Mouse (Mus musculus) erythroblast, embryonic 14.5 days (primary cell): ENCODE data around the gene Slc25a22. TPM values are rescaled to one million over a fixed set of nuclear protein-coding genes. Genes with fewer than 3 reads are reported as not detected.
A peak's percentile ranks its signal among the peaks of the same experiment; 100 is the strongest.

Experiments
- H3K27me3 ChIP-seq: 2 replicates; pipeline ENCODE4 v1.6.1; 2012; ENCODE audit warnings: inconsistent platforms; ENCODE audit not compliant: control insufficient read depth
- H3K36me3 ChIP-seq: 2 replicates; pipeline ENCODE4 v1.6.1; 2012; ENCODE audit warnings: mild to moderate bottlenecking, inconsistent platforms; ENCODE audit not compliant: control insufficient read depth
- H3K4me1 ChIP-seq: 2 replicates; pipeline ENCODE4 v1.6.1; 2012; ENCODE audit warnings: inconsistent platforms; ENCODE audit not compliant: control insufficient read depth
- H3K4me3 ChIP-seq: replicated peaks from 2 replicates; pipeline ENCODE3; 2012; ENCODE audit warnings: moderate library complexity, mild to moderate bottlenecking, inconsistent platforms
- H3K9me3 ChIP-seq: 2 replicates; pipeline ENCODE4 v1.6.1; 2012; ENCODE audit warnings: low read length, inconsistent platforms, mixed read lengths; ENCODE audit not compliant: control insufficient read depth
- GATA1 ChIP-seq: IDR thresholded peaks from 2 replicates; pipeline ENCODE4 v1.6.1; 2012; ENCODE audit warnings: low read length, inconsistent platforms, mixed read lengths
- TAL1 ChIP-seq: IDR thresholded peaks from 3 replicates; pipeline ENCODE4 v1.6.1; 2012; ENCODE audit warnings: low read length, inconsistent platforms, mixed read lengths
- polyA plus RNA-seq: library from polyadenylated mRNA; stranded (reverse); fragments of >175 nt; gene quantifications from 2 replicates; pipeline ENCODE4 v1.2.3, GENCODE M21; 2012

Gene Slc25a22
- polyA plus RNA-seq, 1 experiment = 0.70 TPM

- peaks cover 77% of the 10 kb centered on the region for H3K27me3 ChIP-seq
- peaks cover 16% of the 10 kb centered on the region; the same call in 1 of the 2 replicates for H3K9me3 ChIP-seq
- H3K4me1 ChIP-seq = peaks cover 28% of the 10 kb centered on the region
- peaks cover 16% of the 10 kb centered on the region for H3K36me3 ChIP-seq
- H3K4me3 ChIP-seq = peak overlapping the region; percentile 5
- no peak for TF ChIP-seq TAL1
- TF ChIP-seq GATA1 = no peak
These were observed 24.0 kb upstream of the Slc25a22 start for GRCm38 (mm10) chr7:141461521-141462332.

- no peak for TF ChIP-seq TAL1
- no peak for TF ChIP-seq GATA1
- Histone ChIP-seq H3K27me3 (peaks cover 65% of the 10 kb centered on the region), H3K4me3 (peak within 1 kb of the TSS; percentile 5), H3K4me1 (peaks cover 34% of the 10 kb centered on the region), H3K9me3 (peaks cover 16% of the 10 kb centered on the region; the same call in 1 of the 2 replicates), H3K36me3 (peaks cover 16% of the 10 kb centered on the region)
These were observed 22.9 kb upstream of the Slc25a22 start, which contains the start of gene Cracr2b for GRCm38 (mm10) chr7:141460391-141461113. Gene Cracr2b (plus strand): TSS chr7:141461094.

- peaks cover 60% of the 10 kb centered on the region for H3K27me3 ChIP-seq
- H3K9me3 ChIP-seq = peaks cover 15% of the 10 kb centered on the region; the same call in 1 of the 2 replicates
- TF ChIP-seq TAL1 = no peak
- no peak for TF ChIP-seq GATA1
- H3K4me1 ChIP-seq = peaks cover 35% of the 10 kb centered on the region
- no peak overlapping the region for H3K4me3 ChIP-seq
- peaks cover 16% of the 10 kb centered on the region for H3K36me3 ChIP-seq
These were observed 22.3 kb upstream of the Slc25a22 start for GRCm38 (mm10) chr7:141460001-141460390.

- no peak for TF ChIP-seq TAL1
- TF ChIP-seq GATA1 = no peak
- Histone ChIP-seq H3K27me3 (peaks cover 53% of the 10 kb centered on the region), H3K36me3 (peaks cover 16% of the 10 kb centered on the region), H3K9me3 (peaks cover 8% of the 10 kb centered on the region; the same call in 1 of the 2 replicates), H3K4me1 (peaks cover 36% of the 10 kb centered on the region), H3K4me3 (no peak overlapping the region)
These were observed 21.6 kb upstream of the Slc25a22 start for GRCm38 (mm10) chr7:141459301-141459711.

GRCm38 (mm10) chr7:141458661-141459060 is 21.0 kb upstream of the Slc25a22 start:
- Histone ChIP-seq H3K27me3 (peaks cover 46% of the 10 kb centered on the region), H3K36me3 (peaks cover 16% of the 10 kb centered on the region), H3K9me3 (peaks cover 7% of the 10 kb centered on the region; the same call in 1 of the 2 replicates), H3K4me1 (peaks cover 38% of the 10 kb centered on the region), H3K4me3 (no peak overlapping the region)
- TF ChIP-seq TAL1 (no peak), GATA1 (no peak)

- TF ChIP-seq GATA1 (no peak), TAL1 (no peak)
- Histone ChIP-seq H3K27me3 (peaks cover 41% of the 10 kb centered on the region), H3K36me3 (peaks cover 19% of the 10 kb centered on the region), H3K4me1 (peaks cover 40% of the 10 kb centered on the region), H3K9me3 (peaks cover 7% of the 10 kb centered on the region; the same call in 1 of the 2 replicates), H3K4me3 (no peak overlapping the region)
These were observed 20.4 kb upstream of the Slc25a22 start for GRCm38 (mm10) chr7:141457986-141458660.

GRCm38 (mm10) chr7:141457236-141457635 is 19.5 kb upstream of the Slc25a22 start:
- H3K9me3 ChIP-seq = peaks cover 6% of the 10 kb centered on the region; the same call in 1 of the 2 replicates
- TF ChIP-seq GATA1 (no peak), TAL1 (no peak)
- H3K27me3 ChIP-seq = peaks cover 32% of the 10 kb centered on the region
- H3K4me3 ChIP-seq = no peak overlapping the region
- H3K4me1 ChIP-seq = peaks cover 41% of the 10 kb centered on the region
- H3K36me3 ChIP-seq = peaks cover 21% of the 10 kb centered on the region

- H3K4me3 ChIP-seq = peak overlapping the region; percentile 72
These were observed 19.0 kb upstream of the Slc25a22 start for GRCm38 (mm10) chr7:141456739-141457138.

More at GRCm38 (mm10) chr7:141456739-141457138, 19.0 kb upstream of the Slc25a22 start:
- Histone ChIP-seq H3K9me3 (peaks cover 3% of the 10 kb centered on the region; the same call in 1 of the 2 replicates), H3K27me3 (peaks cover 27% of the 10 kb centered on the region), H3K4me1 (peaks cover 46% of the 10 kb centered on the region), H3K36me3 (peaks cover 26% of the 10 kb centered on the region)
- no peak for TF ChIP-seq TAL1
- no peak for TF ChIP-seq GATA1
